Mouse (Mus musculus): ENCODE measurements around the gene Bad.

DNA sequence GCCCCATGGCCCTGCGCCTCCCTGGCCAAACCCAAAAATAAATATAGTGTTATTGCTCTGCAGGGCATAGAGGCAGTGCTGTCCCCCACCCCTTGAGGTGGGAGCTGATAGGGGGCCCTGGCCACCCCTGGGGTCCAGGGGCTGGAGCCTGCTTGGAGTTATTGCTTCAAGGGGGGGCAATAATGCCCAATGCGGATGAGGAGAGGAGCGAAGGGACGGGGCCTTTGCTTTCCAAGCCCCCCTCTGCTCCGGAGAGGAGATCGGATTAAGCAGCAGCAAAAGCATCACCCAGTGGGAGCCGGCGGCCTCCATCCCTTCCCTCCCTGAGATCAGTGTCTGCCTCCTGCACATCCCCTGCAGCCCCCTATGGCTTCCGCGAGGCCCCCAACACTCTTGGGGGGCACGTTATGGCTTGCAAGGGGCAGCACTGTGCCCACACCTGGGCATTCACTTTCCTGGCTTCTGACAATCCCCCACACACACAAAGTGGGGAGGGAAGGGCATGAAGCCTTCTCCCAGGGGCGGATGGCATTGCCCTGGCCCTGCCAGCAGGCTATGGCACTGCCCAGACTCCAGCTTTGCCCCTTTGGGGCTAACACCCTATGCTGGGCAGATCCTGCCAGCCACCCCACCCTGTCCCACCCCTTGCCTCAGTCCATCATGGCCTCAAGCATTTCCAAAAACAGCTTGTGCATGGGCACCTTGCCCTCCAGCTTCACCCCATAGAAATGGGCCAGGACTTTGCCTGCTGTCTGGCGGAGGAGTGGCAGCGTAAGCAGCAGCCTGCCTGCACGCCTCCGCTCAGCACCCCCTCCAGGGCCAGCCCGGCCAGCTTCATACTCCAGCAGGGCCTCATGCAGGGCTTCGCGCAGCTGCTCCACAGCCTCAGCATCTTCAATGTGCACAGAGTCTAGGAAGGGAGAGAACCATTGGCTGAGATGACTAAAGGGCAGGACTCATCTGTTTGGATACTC, 30.3 kb upstream of the Bad start:
- TF ChIP-seq GATA1 (IDR thresholded peaks at IDR 0.05; ENCODE audit: borderline replicate concordance, low read length) (no peak), FLI1 (IDR thresholded peaks at IDR 0.05; ENCODE audit: low read length) (no peak)
